Mouse (Mus musculus) forebrain, postnatal 0 days (tissue): Measurements from ENCODE around the gene Lhfpl5. TPM values are rescaled to one million over a fixed set of nuclear protein-coding genes. Genes with fewer than 3 reads are reported as not detected.

Source experiments
- ATAC-seq: fragments of 200-750 bp; cut with Nextera tagmentation; 2 replicates; pipeline ENCODE4 v1.8.0; 2017; ENCODE audit warnings: mild to moderate bottlenecking, moderate library complexity
- DNase-seq: peaks from one replicate; pipeline ENCODE4 v3.0.0-alpha.2; 2015
- H3K27ac ChIP-seq: fragments of 300-500 bp; sonication (generic); 2 replicates; pipeline ENCODE4 v1.5.1; 2014; ENCODE audit warnings: low read depth, mild to moderate bottlenecking, antibody characterized with exemption, low read length, moderate library complexity, mixed read lengths
- H3K27me3 ChIP-seq: fragments of 300-500 bp; sonication (generic); 2 replicates; pipeline ENCODE4 v1.6.1; 2014; ENCODE audit warnings: mild to moderate bottlenecking, low read length, mixed read lengths; ENCODE audit not compliant: insufficient read depth
- H3K36me3 ChIP-seq: fragments of 300-500 bp; sonication (generic); 2 replicates; pipeline ENCODE4 v1.6.1; 2014; ENCODE audit warnings: mild to moderate bottlenecking, moderate library complexity; ENCODE audit not compliant: insufficient read depth
- H3K4me1 ChIP-seq: fragments of 300-500 bp; sonication (generic); 2 replicates; pipeline ENCODE4 v1.6.1; 2014; ENCODE audit warnings: antibody characterized with exemption; ENCODE audit not compliant: insufficient read depth
- H3K4me2 ChIP-seq: fragments of 300-500 bp; sonication (generic); 2 replicates; pipeline ENCODE4 v1.6.1; 2014; ENCODE audit warnings: low read depth, mild to moderate bottlenecking, moderate library complexity
- H3K4me3 ChIP-seq: fragments of 300-500 bp; sonication (generic); 2 replicates; pipeline ENCODE4 v1.5.1; 2014; ENCODE audit warnings: low read depth, low read length, mixed read lengths
- H3K9ac ChIP-seq: fragments of 300-500 bp; sonication (generic); 2 replicates; pipeline ENCODE4 v1.6.1; 2014; ENCODE audit warnings: mild to moderate bottlenecking
- H3K9me3 ChIP-seq: fragments of 300-500 bp; sonication (generic); 2 replicates; pipeline ENCODE4 v1.6.1; 2016; ENCODE audit warnings: low read length
- CTCF ChIP-seq: sonication (generic); IDR thresholded peaks from 2 replicates; pipeline ENCODE4 v1.5.1; 2016; ENCODE audit warnings: antibody characterized with exemption, control low read depth, low read depth
- WGBS: fragments of 180-500 bp; shearing (Covaris S2); extraction: QIAGEN DNeasy Blood & Tissue Kit; methylation state at CpG from one replicate; pipeline ENCODE4 v1.1.7; 2014; 5-methylcytosine and 5-hydroxymethylcytosine counted together
- polyA plus RNA-seq: library from polyadenylated mRNA; unstranded; fragments of >200 nt; fragmentation: Nextera tagmentation; extraction: Ambion mirVana; gene quantifications from 2 replicates; pipeline ENCODE4 v1.2.1, GENCODE M21; 2015
- total RNA-seq: library from RNA; depleted of rRNA; stranded (reverse); fragments of >200 nt; gene quantifications from 2 replicates; pipeline ENCODE4 v1.2.3, GENCODE M21; 2014

Gene Lhfpl5
- total and polyA plus RNA-seq, 2 experiments from 2014 or later: 11.9 to 13.2 TPM

DNA sequence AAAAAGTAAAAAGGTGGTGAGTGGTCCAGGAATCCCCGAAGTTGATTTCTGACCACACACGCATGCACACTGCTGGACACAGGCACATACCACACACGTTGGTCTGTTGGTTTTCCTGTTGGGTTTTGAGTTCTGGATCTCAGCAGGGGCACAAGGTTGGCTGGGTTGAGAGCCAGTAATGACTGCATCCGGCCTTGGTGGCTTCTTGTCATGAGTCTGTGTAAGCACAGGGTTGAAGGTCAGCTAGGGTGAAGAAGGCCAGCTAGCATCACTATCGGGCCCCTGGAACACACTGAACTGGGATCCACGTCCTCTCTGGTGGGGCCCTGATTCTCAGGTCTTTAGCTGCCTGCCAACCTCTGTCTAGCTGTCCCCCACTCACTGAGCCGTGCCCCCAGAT is 2.9 kb upstream of the Lhfpl5 start:
- TF ChIP-seq CTCF: no peak
- Histone ChIP-seq H3K4me2 (no peak overlapping the region), H3K4me1 (no peaks in the 10 kb centered on the region), H3K9ac (no peak overlapping the region), H3K9me3 (no peaks in the 10 kb centered on the region), H3K4me3 (no peak overlapping the region), H3K27ac (no peak overlapping the region), H3K36me3 (no peaks in the 10 kb centered on the region), H3K27me3 (no peaks in the 10 kb centered on the region)
- DNase-seq (no peak), ATAC-seq (no peak)
- WGBS: 81% methylated on average over 7 of the region's 7 CpGs

- ATAC-seq (no peak), DNase-seq (no peak)
- H3K27me3 ChIP-seq: no peaks in the 10 kb centered on the region
- no peak overlapping the region for H3K27ac ChIP-seq
- H3K36me3 ChIP-seq: no peaks in the 10 kb centered on the region
- no peaks in the 10 kb centered on the region for H3K4me1 ChIP-seq
- no peak overlapping the region for H3K4me2 ChIP-seq
- no peak for TF ChIP-seq CTCF
- no peak overlapping the region for H3K9ac ChIP-seq
- no peaks in the 10 kb centered on the region for H3K9me3 ChIP-seq
- WGBS: 79% methylated on average over 6 of the region's 6 CpGs
- H3K4me3 ChIP-seq: no peak overlapping the region
Observed at GRCm38 (mm10) chr17:28572941-28573340, 2.5 kb upstream of the Lhfpl5 start.

GRCm38 (mm10) chr17:28580396-28580795 is 5.0 kb downstream of the Lhfpl5 start:
- Histone ChIP-seq H3K9me3 (no peaks in the 10 kb centered on the region), H3K27ac (no peak overlapping the region), H3K4me1 (no peaks in the 10 kb centered on the region), H3K9ac (no peak overlapping the region), H3K4me3 (no peak overlapping the region), H3K27me3 (no peaks in the 10 kb centered on the region), H3K36me3 (no peaks in the 10 kb centered on the region; the same call in 1 of the 2 replicates), H3K4me2 (no peak overlapping the region)
- DNase-seq (no peak), ATAC-seq (no peak)
- WGBS: 4% methylated on average over 9 of the region's 9 CpGs
- TF ChIP-seq CTCF: no peak

DNA sequence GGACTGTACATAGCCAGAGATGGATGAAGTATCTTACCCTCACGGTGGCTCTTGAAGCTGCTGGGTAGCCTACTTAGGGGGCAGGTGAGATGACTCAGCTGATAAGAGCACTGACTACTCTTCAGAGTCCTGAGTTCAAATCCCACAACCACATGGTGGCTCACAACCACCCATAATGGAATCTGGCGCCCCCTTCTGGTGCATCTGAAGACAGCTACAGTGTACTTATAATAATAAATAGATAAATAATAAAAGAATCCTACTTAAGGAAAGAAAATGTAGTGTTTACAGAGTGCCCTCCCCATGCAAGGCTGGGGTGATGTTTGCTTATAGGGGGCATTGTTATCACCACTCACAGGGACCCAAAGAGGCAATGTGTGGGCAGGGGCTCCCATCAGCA is 5.6 kb downstream of the Lhfpl5 start:
- no peaks in the 10 kb centered on the region for H3K9me3 ChIP-seq
- no peak for DNase-seq
- no peaks in the 10 kb centered on the region for H3K27me3 ChIP-seq
- no peak for ATAC-seq
- no peak overlapping the region for H3K9ac ChIP-seq
- H3K27ac ChIP-seq: no peak overlapping the region
- H3K4me3 ChIP-seq: no peak overlapping the region
- peak; percentile 28; the same call in 1 of the 2 replicates for TF ChIP-seq CTCF
- H3K4me1 ChIP-seq: no peaks in the 10 kb centered on the region
- H3K36me3 ChIP-seq: no peaks in the 10 kb centered on the region; the same call in 1 of the 2 replicates
- 61% methylated on average over 2 of the region's 2 CpGs for WGBS
- H3K4me2 ChIP-seq: no peak overlapping the region

DNA sequence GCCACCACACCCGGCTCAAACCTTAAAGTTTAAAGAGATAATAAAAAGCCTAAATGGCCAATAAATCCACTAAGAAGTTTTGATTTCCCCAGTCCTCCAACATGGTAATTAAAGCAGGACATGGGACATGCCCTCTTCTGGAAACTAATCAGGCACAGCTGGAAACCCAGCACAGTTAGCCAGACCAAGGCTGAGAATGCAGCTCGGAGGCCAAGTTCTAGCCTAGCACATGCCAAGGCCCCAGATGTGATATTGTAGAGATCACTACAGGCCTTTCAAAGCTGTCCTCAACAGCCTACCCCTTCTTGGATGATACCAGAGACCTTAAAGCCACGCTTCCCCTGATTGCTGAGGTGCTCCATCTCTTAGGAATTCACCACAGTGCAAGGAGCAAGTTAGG is 11.1 kb downstream of the Lhfpl5 start:
- H3K9ac ChIP-seq: no peak overlapping the region
- no peak for ATAC-seq

DNA sequence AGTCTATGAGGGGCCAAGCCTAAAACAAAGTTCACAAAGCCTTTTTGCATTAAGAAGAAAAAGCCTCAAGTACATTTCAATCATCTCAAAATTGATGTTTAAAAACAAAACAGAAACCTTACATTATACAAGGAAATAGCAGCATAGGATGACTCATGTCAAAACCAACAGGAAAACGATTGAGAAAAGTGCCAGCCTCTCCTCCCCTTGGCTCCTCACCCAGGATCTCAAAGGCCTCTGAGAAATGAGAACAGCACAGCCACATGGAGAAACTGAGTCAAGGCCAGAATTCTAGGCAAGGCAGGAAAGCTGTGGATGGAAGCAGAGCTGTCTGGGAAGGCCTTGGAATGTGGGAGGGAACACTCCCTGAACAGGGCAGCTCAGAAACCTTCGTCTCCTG is 13.2 kb downstream of the Lhfpl5 start:
- DNase-seq: no peak
- no peak overlapping the region for H3K27ac ChIP-seq
- TF ChIP-seq CTCF: no peak
- no peaks in the 10 kb centered on the region for H3K9me3 ChIP-seq
- H3K4me2 ChIP-seq: no peak overlapping the region
- no peak overlapping the region for H3K9ac ChIP-seq
- peaks cover 58% of the 10 kb centered on the region for H3K36me3 ChIP-seq
- 63% methylated on average over 2 of the region's 2 CpGs for WGBS
- no peak for ATAC-seq
- no peak overlapping the region for H3K4me3 ChIP-seq
- no peaks in the 10 kb centered on the region for H3K4me1 ChIP-seq
- no peaks in the 10 kb centered on the region for H3K27me3 ChIP-seq

More for the DNA sequence above, 11.1 kb downstream of the Lhfpl5 start:
- Histone ChIP-seq H3K4me3 (no peak overlapping the region), H3K4me2 (no peak overlapping the region), H3K36me3 (peaks cover 38% of the 10 kb centered on the region), H3K27ac (no peak overlapping the region), H3K27me3 (no peaks in the 10 kb centered on the region), H3K9me3 (no peaks in the 10 kb centered on the region), H3K4me1 (no peaks in the 10 kb centered on the region)
- TF ChIP-seq CTCF: no peak
- DNase-seq: no peak
- 90% methylated on average over 3 of the region's 3 CpGs for WGBS

- peaks cover 68% of the 10 kb centered on the region for H3K36me3 ChIP-seq
- H3K27me3 ChIP-seq: no peaks in the 10 kb centered on the region
- H3K4me3 ChIP-seq: no peak overlapping the region
- no peak for DNase-seq
- no peak overlapping the region for H3K9ac ChIP-seq
- TF ChIP-seq CTCF: no peak
- H3K4me1 ChIP-seq: no peaks in the 10 kb centered on the region
- no peak overlapping the region for H3K27ac ChIP-seq
- no peak for ATAC-seq
- no peak overlapping the region for H3K4me2 ChIP-seq
- 90% methylated on average over 3 of the region's 3 CpGs for WGBS
- no peaks in the 10 kb centered on the region for H3K9me3 ChIP-seq
Observed at GRCm38 (mm10) chr17:28590596-28590995, 15.2 kb downstream of the Lhfpl5 start.

DNA sequence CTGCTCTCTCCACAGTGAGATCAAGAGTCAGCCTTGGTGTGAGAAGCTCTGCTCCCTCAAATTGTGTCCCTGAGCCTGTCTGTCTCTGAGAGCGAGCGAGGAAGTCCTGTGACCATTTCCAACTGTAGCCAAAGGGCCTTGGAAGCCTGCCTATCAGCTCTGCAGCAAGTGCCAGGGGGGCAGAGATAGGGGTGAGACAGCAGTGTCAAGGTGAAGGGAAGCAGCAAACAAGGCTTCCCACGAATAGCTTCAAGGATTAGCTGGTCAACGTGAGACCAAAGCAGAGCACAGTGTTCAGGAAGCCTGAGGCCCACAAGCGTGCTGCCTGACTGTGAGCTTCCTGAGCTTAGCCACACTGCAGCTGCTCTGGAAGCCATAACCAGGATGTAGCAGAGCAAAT is 16.0 kb downstream of the Lhfpl5 start:
- Histone ChIP-seq H3K4me3 (no peak overlapping the region), H3K27me3 (no peaks in the 10 kb centered on the region), H3K4me1 (no peaks in the 10 kb centered on the region), H3K9ac (no peak overlapping the region), H3K9me3 (no peaks in the 10 kb centered on the region), H3K27ac (no peak overlapping the region), H3K36me3 (peaks cover 76% of the 10 kb centered on the region), H3K4me2 (no peak overlapping the region)
- WGBS: 93% methylated on average over 5 of the region's 5 CpGs
- no peak for ATAC-seq
- DNase-seq: no peak
- TF ChIP-seq CTCF: no peak
